Mouse (Mus musculus): ENCODE data around the gene Josd1. TPM values are rescaled to one million over a fixed set of nuclear protein-coding genes. Genes with fewer than 3 reads are reported as not detected.

Josd1 gene
- polyA plus RNA-seq (2017; shearing (Covaris generic)) = 2.6 TPM

DNA sequence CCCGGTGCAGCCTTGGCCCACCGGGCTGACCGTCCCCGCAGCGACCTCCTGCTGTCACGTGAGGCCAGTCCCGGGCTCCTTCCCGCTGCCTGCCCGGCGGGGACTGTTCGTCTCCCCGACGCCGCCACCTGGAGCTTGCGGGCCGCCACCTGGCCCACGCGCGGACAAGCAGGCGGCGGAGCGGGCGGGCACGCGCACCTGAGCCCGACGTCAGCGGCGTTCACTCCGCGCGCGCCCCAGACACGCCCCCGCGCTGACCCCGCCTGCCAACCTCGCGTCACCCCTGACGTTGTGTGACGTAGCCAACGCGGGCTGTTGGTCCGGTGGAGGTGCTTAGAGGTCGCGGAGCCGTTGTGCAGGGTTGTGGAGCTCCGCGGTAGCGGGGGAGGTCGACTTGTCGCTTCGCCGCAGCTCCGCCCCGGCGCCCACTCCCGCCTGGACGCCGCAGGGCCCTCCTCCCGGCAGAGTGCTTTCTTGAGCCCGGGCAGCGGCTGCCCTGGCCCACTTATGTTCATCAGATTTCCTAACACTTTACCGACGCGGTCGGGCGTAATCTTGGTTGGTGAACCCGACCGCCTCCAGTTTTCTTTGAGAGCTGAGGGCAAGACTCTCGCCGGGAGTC, at the start of gene Josd1:
TSS of gene Josd1 (minus strand) at position 274 of the 622 bp plus-strand sequence.

DNA sequence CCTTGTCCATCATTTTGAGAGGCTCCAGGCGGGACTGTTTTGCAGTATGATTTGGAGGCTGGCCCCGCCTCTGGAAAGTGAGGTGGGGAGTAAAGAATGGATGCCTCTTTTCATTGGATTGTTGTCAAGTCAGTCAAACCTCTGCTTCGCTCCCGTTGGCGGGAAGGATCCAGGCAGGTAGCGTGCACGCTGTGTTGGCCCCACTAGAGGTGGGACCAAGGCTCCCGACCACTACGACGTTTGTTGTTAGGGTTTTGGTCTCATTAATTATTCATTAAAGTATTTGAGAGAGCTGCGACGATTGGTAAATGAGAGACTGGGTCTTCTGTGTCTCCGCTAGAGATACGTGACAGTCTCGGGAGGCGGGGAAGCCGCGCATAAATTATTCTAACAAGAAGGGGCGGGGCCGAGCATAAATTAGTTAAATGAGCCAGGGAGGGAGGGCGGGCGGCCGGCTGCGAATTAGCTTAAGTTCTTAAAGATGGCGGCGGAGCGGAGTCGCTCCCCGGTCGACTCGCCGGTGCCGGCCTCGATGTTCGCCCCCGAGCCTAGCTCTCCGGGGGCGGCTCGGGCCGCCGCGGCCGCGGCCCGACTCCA, 2.8 kb upstream of the Josd1 start, which contains the start of gene Gtpbp1:
TSS of gene Gtpbp1 (plus strand) at position 420 of the 597 bp plus-strand sequence.

DNA sequence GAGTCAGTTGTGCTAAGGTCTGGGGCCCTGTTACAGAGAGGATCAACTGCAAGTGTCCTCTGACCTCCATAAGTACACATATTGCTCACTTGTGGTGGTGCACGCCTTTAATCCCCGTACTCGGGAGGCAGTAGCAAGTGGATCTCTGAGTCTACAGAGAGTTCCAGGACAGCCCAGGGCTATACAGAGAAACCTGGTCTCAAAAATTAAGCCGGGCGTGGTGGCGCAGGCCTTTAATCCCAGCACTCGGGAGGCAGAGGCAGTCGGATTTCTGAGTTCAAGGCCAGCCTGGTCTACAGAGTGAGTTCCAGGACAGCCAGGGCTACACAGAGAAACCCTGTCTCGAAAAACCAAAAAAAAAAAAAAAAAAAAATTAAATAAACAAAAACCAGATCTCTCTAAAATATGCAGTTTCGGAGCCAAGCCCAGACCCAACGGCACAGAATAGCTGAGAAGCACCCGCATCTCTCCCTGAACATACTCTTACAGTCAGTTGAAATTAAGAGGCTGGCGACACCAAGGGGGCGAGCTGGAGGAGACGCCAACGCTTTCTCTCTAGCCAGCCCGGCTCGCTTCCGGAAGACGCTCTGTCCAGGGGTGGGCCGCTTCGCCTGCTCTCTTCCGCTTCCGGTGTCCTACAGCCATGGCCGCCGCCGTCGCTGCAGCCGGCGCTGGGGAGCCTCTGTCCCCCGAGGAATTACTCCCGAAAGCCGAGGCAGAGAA, 17.3 kb downstream of the Josd1 start, which contains the start of gene Tomm22:
TSS of gene Tomm22 (plus strand) at position 613 of the 723 bp plus-strand sequence.

DNA sequence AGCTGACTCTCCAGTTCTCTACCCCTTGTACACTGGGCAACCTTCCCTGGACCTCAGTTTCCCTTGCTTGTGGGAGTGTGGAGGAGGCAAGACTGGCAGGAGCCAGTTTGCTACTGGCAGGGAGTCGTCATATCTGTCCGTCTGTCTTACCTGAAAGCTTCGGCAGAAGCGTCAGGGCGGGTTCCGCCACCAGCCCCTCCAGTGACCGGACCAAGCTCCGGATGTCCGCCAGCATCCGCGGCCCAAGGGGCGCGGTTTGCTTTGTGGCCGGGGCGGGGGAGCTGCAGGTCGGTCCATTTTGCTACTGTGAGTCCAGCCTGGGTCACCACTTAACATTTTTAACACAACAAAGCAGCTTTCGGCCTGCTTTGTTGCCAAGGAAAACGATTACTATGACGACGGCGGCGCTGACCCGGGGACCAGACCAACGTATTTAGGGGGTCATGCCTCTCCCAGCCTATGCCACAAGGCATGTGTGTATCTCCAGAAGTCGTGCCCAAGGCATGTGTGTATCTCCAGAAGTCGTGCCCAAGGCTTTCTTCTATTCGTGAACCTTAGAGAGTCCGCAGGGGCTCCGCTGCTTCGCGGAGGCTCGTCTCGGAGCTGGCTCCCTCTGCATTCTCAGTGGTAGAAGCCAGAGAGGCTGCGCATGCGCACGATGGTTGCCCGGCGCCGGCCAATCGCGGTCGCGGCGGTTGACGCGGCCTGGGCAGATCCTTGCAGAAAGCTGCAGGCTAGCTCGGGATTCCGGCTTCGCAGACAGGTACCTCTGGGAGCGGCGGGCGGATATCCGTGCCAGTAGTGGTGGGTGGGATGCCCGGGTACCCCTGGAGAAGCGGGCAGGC, 29.0 kb downstream of the Josd1 start, which contains the start of the genes Fam227a and Cby1:
TSS of gene Fam227a (minus strand) at position 426 of the 845 bp plus-strand sequence.
TSS of gene Cby1 (plus strand) at position 669 of the 845 bp plus-strand sequence.

Other genes starting within 250 kb of the Josd1 start
- 7.7 TPM for gene Csnk1e, start 232.4 kb downstream of the Josd1 start, polyA plus RNA-seq (2017; shearing (Covaris generic))
- not detected for gene Kcnj4, start 182.7 kb downstream of the Josd1 start, polyA plus RNA-seq (2017; shearing (Covaris generic))
- gene Kdelr3, start 171.5 kb downstream of the Josd1 start, polyA plus RNA-seq (2017; shearing (Covaris generic)) = 0.20 TPM
- 28.7 TPM for gene Ddx17, start 141.2 kb downstream of the Josd1 start, polyA plus RNA-seq (2017; shearing (Covaris generic))
- not detected for gene Dmc1, start 82.8 kb downstream of the Josd1 start, polyA plus RNA-seq (2017; shearing (Covaris generic))
- gene Fam227a, start 29.0 kb downstream of the Josd1 start, polyA plus RNA-seq (2017; shearing (Covaris generic)) = 0.44 TPM
- gene Cby1, start 28.7 kb downstream of the Josd1 start, polyA plus RNA-seq (2017; shearing (Covaris generic)) = 17.2 TPM
- gene Tomm22, start 17.1 kb downstream of the Josd1 start, polyA plus RNA-seq (2017; shearing (Covaris generic)) = 234 TPM
- 60.9 TPM for gene Gtpbp1, start 2.9 kb upstream of the Josd1 start, polyA plus RNA-seq (2017; shearing (Covaris generic))
- 15.1 TPM for gene Sun2, start 54.6 kb upstream of the Josd1 start, polyA plus RNA-seq (2017; shearing (Covaris generic))
- 12.3 TPM for gene Dnal4, start 89.9 kb upstream of the Josd1 start, polyA plus RNA-seq (2017; shearing (Covaris generic))
- gene Nptxr, start 116.8 kb upstream of the Josd1 start, polyA plus RNA-seq (2017; shearing (Covaris generic)) = not detected
- gene Npcd, start 146.3 kb upstream of the Josd1 start, polyA plus RNA-seq (2017; shearing (Covaris generic)) = not detected
- gene Cbx6, start 146.8 kb upstream of the Josd1 start, polyA plus RNA-seq (2017; shearing (Covaris generic)) = 59.4 TPM
- gene Apobec3, start 203.7 kb upstream of the Josd1 start, polyA plus RNA-seq (2017; shearing (Covaris generic)) = 520 TPM